Mouse (Mus musculus) large intestine, adult 2 months (tissue): ENCODE results near the gene Plekhm2. TPM values are rescaled to one million over a fixed set of nuclear protein-coding genes. Genes with fewer than 3 reads are reported as not detected.

ENCODE experiments used
- DNase-seq: peaks from one replicate; pipeline ENCODE4 v3.0.0-alpha.2; 2012; ENCODE audit warnings: low read depth, low spot score
- WGBS: fragments of 180-500 bp; shearing (Covaris S2); methylation state at CpG from one replicate; pipeline ENCODE4 v1.1.7; 2018; 5-methylcytosine and 5-hydroxymethylcytosine counted together
- polyA plus RNA-seq: library from polyadenylated mRNA; depleted of rRNA; stranded (reverse); fragments of >200 nt; gene quantifications from 2 replicates; pipeline ENCODE4 v1.2.3, GENCODE M21; 2012

The Plekhm2 gene
- polyA plus RNA-seq, 1 experiment: 11.7 TPM

GRCm38 (mm10) chr4:141617863-141618564, 46.7 kb downstream of the Plekhm2 start:
- 10% methylated on average over 22 of the region's 22 CpGs for WGBS

GRCm38 (mm10) chr4:141617299-141617698, 47.4 kb downstream of the Plekhm2 start:
- WGBS: 6% methylated on average over 20 of the region's 20 CpGs

More at GRCm38 (mm10) chr4:141617863-141618564, 46.7 kb downstream of the Plekhm2 start:
- no peak for DNase-seq

GRCm38 (mm10) chr4:141616811-141617210, 47.9 kb downstream of the Plekhm2 start:
- no peak for DNase-seq
- 75% methylated on average over 6 of the region's 6 CpGs for WGBS

More at GRCm38 (mm10) chr4:141617299-141617698, 47.4 kb downstream of the Plekhm2 start:
- DNase-seq: no peak

- 87% methylated on average over 14 of the region's 14 CpGs for WGBS
These were observed 49.8 kb downstream of the Plekhm2 start for GRCm38 (mm10) chr4:141614946-141615345.

GRCm38 (mm10) chr4:141609538-141609937, 55.2 kb downstream of the Plekhm2 start:
- 67% methylated on average over 6 of the region's 6 CpGs for WGBS
- no peak for DNase-seq

More at GRCm38 (mm10) chr4:141614946-141615345, 49.8 kb downstream of the Plekhm2 start:
- no peak for DNase-seq

GRCm38 (mm10) chr4:141605861-141606260, 58.8 kb downstream of the Plekhm2 start, which contains the start of gene Fblim1:
TSS of gene Fblim1 (minus strand) at chr4:141606096.
- DNase-seq: no peak
- 75% methylated on average over 11 of the region's 11 CpGs for WGBS

- 88% methylated on average over 5 of the region's 5 CpGs for WGBS
- DNase-seq: no peak
These were observed 59.3 kb downstream of the Plekhm2 start for GRCm38 (mm10) chr4:141605421-141605820.

GRCm38 (mm10) chr4:141604493-141604892, 60.2 kb downstream of the Plekhm2 start:
- 24% methylated on average over 8 of the region's 8 CpGs for WGBS
- DNase-seq: no peak

- WGBS: 63% methylated on average over 4 of the region's 4 CpGs
These were observed 60.8 kb downstream of the Plekhm2 start for GRCm38 (mm10) chr4:141603921-141604320.

GRCm38 (mm10) chr4:141602523-141603223, 62.0 kb downstream of the Plekhm2 start:
- no peak for DNase-seq
- WGBS: 82% methylated on average over 11 of the region's 11 CpGs

More at GRCm38 (mm10) chr4:141603921-141604320, 60.8 kb downstream of the Plekhm2 start:
- no peak for DNase-seq

- no peak for DNase-seq
- WGBS: 33% methylated on average over 12 of the region's 12 CpGs
These were observed 63.4 kb downstream of the Plekhm2 start for GRCm38 (mm10) chr4:141601148-141601862.

GRCm38 (mm10) chr4:141600364-141600763, 64.3 kb downstream of the Plekhm2 start:
- no peak for DNase-seq
- 35% methylated on average over 6 of the region's 6 CpGs for WGBS

- 2% methylated on average over 48 of the region's 57 CpGs for WGBS
- DNase-seq: no peak
These were observed 65.2 kb downstream of the Plekhm2 start for GRCm38 (mm10) chr4:141599251-141600141.

GRCm38 (mm10) chr4:141598894-141599250, 65.8 kb downstream of the Plekhm2 start:
- no peak for DNase-seq
- 11% methylated on average over 9 of the region's 9 CpGs for WGBS

GRCm38 (mm10) chr4:141598199-141598893, 66.4 kb downstream of the Plekhm2 start:
- DNase-seq: no peak
- WGBS: 23% methylated on average over 19 of the region's 19 CpGs

GRCm38 (mm10) chr4:141596700-141597328, 67.9 kb downstream of the Plekhm2 start:
- 80% methylated on average over 8 of the region's 8 CpGs for WGBS
- no peak for DNase-seq

GRCm38 (mm10) chr4:141595605-141596268, 69.0 kb downstream of the Plekhm2 start:
- WGBS: 19% methylated on average over 9 of the region's 9 CpGs

GRCm38 (mm10) chr4:141595138-141595537, 69.6 kb downstream of the Plekhm2 start:
- DNase-seq: no peak
- WGBS: 91% methylated on average over 11 of the region's 11 CpGs

More at GRCm38 (mm10) chr4:141595605-141596268, 69.0 kb downstream of the Plekhm2 start:
- DNase-seq: peak; percentile 48
